Mouse (Mus musculus) liver, embryonic 15.5 days (tissue): ENCODE results near the gene Gdf10. TPM values are rescaled to one million over a fixed set of nuclear protein-coding genes. Genes with fewer than 3 reads are reported as not detected.

Experiments
- ATAC-seq: fragments of 200-750 bp; cut with Nextera tagmentation; 2 replicates; pipeline ENCODE4 v1.8.0; 2017; ENCODE audit warnings: moderate number of reproducible peaks, mild to moderate bottlenecking, moderate library complexity; ENCODE audit not compliant: insufficient read depth
- H3K27ac ChIP-seq: fragments of 300-500 bp; sonication (generic); replicated peaks from 2 replicates; pipeline ENCODE4 v1.5.1; 2015; ENCODE audit warnings: mild to moderate bottlenecking, inconsistent platforms
- H3K27me3 ChIP-seq: fragments of 300-500 bp; sonication (generic); 2 replicates; pipeline ENCODE4 v1.6.1; 2015; ENCODE audit warnings: mild to moderate bottlenecking, inconsistent platforms
- H3K36me3 ChIP-seq: fragments of 300-500 bp; sonication (generic); replicated peaks from 2 replicates; pipeline ENCODE4 v1.6.1; 2015; ENCODE audit warnings: moderate library complexity, mild to moderate bottlenecking, inconsistent platforms
- H3K4me1 ChIP-seq: fragments of 300-500 bp; sonication (generic); replicated peaks from 2 replicates; pipeline ENCODE4 v1.6.1; 2015; ENCODE audit warnings: inconsistent platforms
- H3K4me2 ChIP-seq: fragments of 300-500 bp; sonication (generic); 2 replicates; pipeline ENCODE4 v1.6.1; 2015; ENCODE audit warnings: moderate library complexity, mild to moderate bottlenecking, inconsistent platforms
- H3K4me3 ChIP-seq: fragments of 300-500 bp; sonication (generic); replicated peaks from 2 replicates; pipeline ENCODE4 v1.5.1; 2015; ENCODE audit warnings: mild to moderate bottlenecking, inconsistent platforms
- H3K9ac ChIP-seq: fragments of 300-500 bp; sonication (generic); 2 replicates; pipeline ENCODE4 v1.6.1; 2015; ENCODE audit warnings: moderate library complexity, mild to moderate bottlenecking, inconsistent platforms
- H3K9me3 ChIP-seq: fragments of 300-500 bp; sonication (generic); replicated peaks from 2 replicates; pipeline ENCODE4 v1.6.1; 2016; ENCODE audit warnings: inconsistent platforms
- WGBS: fragments of 180-500 bp; shearing (Covaris S2); methylation state at CpG from one replicate; pipeline ENCODE4 v1.1.7; 2015; ENCODE audit warnings: mixed read lengths; ENCODE audit not compliant: insufficient replicate concordance; 5-methylcytosine and 5-hydroxymethylcytosine counted together
- polyA plus RNA-seq: library from polyadenylated mRNA; unstranded; fragments of >200 nt; fragmentation: Nextera tagmentation; extraction: Ambion mirVana; gene quantifications from 2 replicates; pipeline ENCODE4 v1.2.1, GENCODE M21; 2015

The Gdf10 gene
- polyA plus RNA-seq, 1 experiment from 2014 or later: 5.6 TPM

- no peaks in the 10 kb centered on the region for H3K4me1 ChIP-seq
- ATAC-seq: no peak
- no peaks in the 10 kb centered on the region for H3K36me3 ChIP-seq
- no peak overlapping the region for H3K9ac ChIP-seq
- no peak overlapping the region for H3K27ac ChIP-seq
- 63% methylated on average over 4 of the region's 4 CpGs for WGBS
- H3K4me2 ChIP-seq: no peak overlapping the region
- H3K9me3 ChIP-seq: no peaks in the 10 kb centered on the region
- no peaks in the 10 kb centered on the region for H3K27me3 ChIP-seq
- H3K4me3 ChIP-seq: no peak overlapping the region
Measured at GRCm38 (mm10) chr14:33902783-33903182, 20.6 kb upstream of the Gdf10 start.

GRCm38 (mm10) chr14:33903199-33903598 lies 20.2 kb upstream of the Gdf10 start:
- Histone ChIP-seq H3K27ac (no peak overlapping the region), H3K36me3 (no peaks in the 10 kb centered on the region), H3K9ac (no peak overlapping the region), H3K4me1 (no peaks in the 10 kb centered on the region), H3K27me3 (no peaks in the 10 kb centered on the region), H3K4me3 (no peak overlapping the region), H3K9me3 (no peaks in the 10 kb centered on the region), H3K4me2 (no peak overlapping the region)
- 52% methylated on average over 1 of the region's 1 CpGs for WGBS
- ATAC-seq: no peak

- ATAC-seq: no peak
- Histone ChIP-seq H3K4me1 (no peaks in the 10 kb centered on the region), H3K9ac (no peak overlapping the region), H3K36me3 (no peaks in the 10 kb centered on the region), H3K27ac (no peak overlapping the region), H3K9me3 (no peaks in the 10 kb centered on the region), H3K4me3 (no peak overlapping the region), H3K27me3 (no peaks in the 10 kb centered on the region), H3K4me2 (no peak overlapping the region)
Measured at GRCm38 (mm10) chr14:33904851-33905250, 18.5 kb upstream of the Gdf10 start.

GRCm38 (mm10) chr14:33913727-33914126 lies 9.7 kb upstream of the Gdf10 start:
- Histone ChIP-seq H3K27me3 (no peaks in the 10 kb centered on the region; the same call in 1 of the 2 replicates), H3K36me3 (no peaks in the 10 kb centered on the region), H3K4me2 (no peak overlapping the region), H3K9me3 (no peaks in the 10 kb centered on the region), H3K27ac (no peak overlapping the region), H3K9ac (no peak overlapping the region), H3K4me3 (no peak overlapping the region), H3K4me1 (no peaks in the 10 kb centered on the region)
- ATAC-seq: no peak
- WGBS: 29% methylated on average over 3 of the region's 3 CpGs

- no peak overlapping the region for H3K9ac ChIP-seq
- no peaks in the 10 kb centered on the region for H3K9me3 ChIP-seq
- no peaks in the 10 kb centered on the region for H3K36me3 ChIP-seq
- no peak overlapping the region for H3K4me3 ChIP-seq
- ATAC-seq: no peak
- H3K27ac ChIP-seq: no peak overlapping the region
- H3K27me3 ChIP-seq: no peaks in the 10 kb centered on the region; the same call in 1 of the 2 replicates
- H3K4me1 ChIP-seq: no peaks in the 10 kb centered on the region
- H3K4me2 ChIP-seq: no peak overlapping the region
- WGBS: 66% methylated on average over 9 of the region's 9 CpGs
Measured at GRCm38 (mm10) chr14:33914206-33914605, 9.2 kb upstream of the Gdf10 start.

GRCm38 (mm10) chr14:33920727-33921559 lies 2.4 kb upstream of the Gdf10 start:
- H3K36me3 ChIP-seq: no peaks in the 10 kb centered on the region
- H3K9ac ChIP-seq: no peak overlapping the region
- 47% methylated on average over 14 of the region's 14 CpGs for whole genome bisulfite sequencing
- H3K4me1 ChIP-seq: no peaks in the 10 kb centered on the region
- ATAC-seq: no peak
- H3K4me2 ChIP-seq: no peak overlapping the region
- H3K4me3 ChIP-seq: no peak overlapping the region
- H3K9me3 ChIP-seq: no peaks in the 10 kb centered on the region
- no peak overlapping the region for H3K27ac ChIP-seq
- H3K27me3 ChIP-seq: peaks cover 56% of the 10 kb centered on the region

GRCm38 (mm10) chr14:33922771-33923167 lies 618 bp upstream of the Gdf10 start:
- Histone ChIP-seq H3K27me3 (peaks cover 63% of the 10 kb centered on the region), H3K4me1 (no peaks in the 10 kb centered on the region), H3K9ac (no peak overlapping the region), H3K4me3 (no peak overlapping the region), H3K27ac (no peak overlapping the region), H3K36me3 (no peaks in the 10 kb centered on the region), H3K4me2 (peak overlapping the region; percentile 57), H3K9me3 (no peaks in the 10 kb centered on the region)
- WGBS: 15% methylated on average over 8 of the region's 8 CpGs
- no peak for ATAC-seq

- Histone ChIP-seq H3K27ac (no peak overlapping the region), H3K9ac (no peak overlapping the region), H3K36me3 (no peaks in the 10 kb centered on the region), H3K4me1 (no peaks in the 10 kb centered on the region), H3K27me3 (peaks cover 25% of the 10 kb centered on the region), H3K4me3 (no peak overlapping the region), H3K9me3 (no peaks in the 10 kb centered on the region), H3K4me2 (no peak overlapping the region)
- 42% methylated on average over 17 of the region's 17 CpGs for WGBS
- no peak for ATAC-seq
Measured at GRCm38 (mm10) chr14:33931853-33932252, 8.5 kb downstream of the Gdf10 start.

- no peak overlapping the region for H3K27ac ChIP-seq
- peaks cover 25% of the 10 kb centered on the region for H3K27me3 ChIP-seq
- no peak overlapping the region for H3K4me3 ChIP-seq
- no peaks in the 10 kb centered on the region for H3K36me3 ChIP-seq
- no peak for ATAC-seq
- H3K9ac ChIP-seq: no peak overlapping the region
- H3K4me2 ChIP-seq: no peak overlapping the region
- no peaks in the 10 kb centered on the region for H3K4me1 ChIP-seq
- WGBS: 53% methylated on average over 10 of the region's 10 CpGs
- H3K9me3 ChIP-seq: no peaks in the 10 kb centered on the region
Measured at GRCm38 (mm10) chr14:33932935-33933703, 9.7 kb downstream of the Gdf10 start.

GRCm38 (mm10) chr14:33933778-33934317 lies 10.5 kb downstream of the Gdf10 start:
- Histone ChIP-seq H3K4me2 (no peak overlapping the region), H3K4me1 (no peaks in the 10 kb centered on the region), H3K27me3 (peaks cover 25% of the 10 kb centered on the region), H3K9ac (no peak overlapping the region), H3K36me3 (no peaks in the 10 kb centered on the region), H3K9me3 (no peaks in the 10 kb centered on the region), H3K27ac (no peak overlapping the region), H3K4me3 (no peak overlapping the region)
- 22% methylated on average over 5 of the region's 5 CpGs for WGBS
- no peak for ATAC-seq

GRCm38 (mm10) chr14:33939117-33939516 lies 15.7 kb downstream of the Gdf10 start:
- ATAC-seq: no peak
- H3K36me3 ChIP-seq: no peaks in the 10 kb centered on the region
- no peak overlapping the region for H3K9ac ChIP-seq
- H3K4me3 ChIP-seq: no peak overlapping the region
- H3K4me1 ChIP-seq: no peaks in the 10 kb centered on the region
- H3K27me3 ChIP-seq: no peaks in the 10 kb centered on the region
- whole genome bisulfite sequencing: 25% methylated on average over 9 of the region's 9 CpGs
- no peak overlapping the region for H3K4me2 ChIP-seq
- no peak overlapping the region for H3K27ac ChIP-seq
- H3K9me3 ChIP-seq: no peaks in the 10 kb centered on the region
